Mouse (Mus musculus): ENCODE measurements at regions not wholly inside any gene's neighbourhood (a gene's known extent, or its start where the extent isn't known, plus 50 kb on each side); places are given as distances from the start of the nearest gene placed in this dataset.

GRCm38 (mm10) chr17:14503670-14504069, 190.4 kb downstream of the Thbs2 start:
- in situ Hi-C loops (cut with MboI, MseI), result loop anchor here (25.0 kb wide), 1 partner anchor 609 kb away; no protein-coding TSS in a partner anchor

GRCm38 (mm10) chr17:14501341-14501740, 192.7 kb downstream of the Thbs2 start:
- in situ Hi-C loops (cut with MboI, MseI), result loop anchor here (25.0 kb wide), 1 partner anchor 611 kb away; no protein-coding TSS in a partner anchor

GRCm38 (mm10) chr17:14497086-14497485, 196.9 kb downstream of the Thbs2 start:
- in situ Hi-C loops (cut with MboI, MseI), result no loop called here

- in situ Hi-C loops (cut with MboI, MseI), result no loop called here
Measured at GRCm38 (mm10) chr17:14493751-14494320, 200.2 kb downstream of the Thbs2 start.

- in situ Hi-C loops (cut with MboI, MseI), result no loop called here
Measured at GRCm38 (mm10) chr17:14492936-14493335, 201.1 kb downstream of the Thbs2 start.

- in situ Hi-C loops (cut with MboI, MseI), result no loop called here
Measured at GRCm38 (mm10) chr17:14481746-14482145, 202.4 kb downstream of the Smoc2 start.

GRCm38 (mm10) chr17:14478938-14479505, 199.7 kb downstream of the Smoc2 start:
- in situ Hi-C loops (cut with MboI, MseI), result no loop called here

- in situ Hi-C loops (cut with MboI, MseI), result no loop called here
Measured at GRCm38 (mm10) chr17:14476707-14477106, 197.4 kb downstream of the Smoc2 start.

- in situ Hi-C loops (cut with MboI, MseI), result no loop called here
Measured at GRCm38 (mm10) chr17:14475778-14476647, 196.7 kb downstream of the Smoc2 start.

GRCm38 (mm10) chr17:14475277-14475676, 196.0 kb downstream of the Smoc2 start:
- in situ Hi-C loops (cut with MboI, MseI), result no loop called here

GRCm38 (mm10) chr17:14468754-14469488, 189.6 kb downstream of the Smoc2 start:
- in situ Hi-C loops (cut with MboI, MseI), result no loop called here

GRCm38 (mm10) chr17:14455251-14455743, 176.0 kb downstream of the Smoc2 start:
- in situ Hi-C loops (cut with MboI, MseI), result no loop called here

All from T-helper 2 cell (primary cell).